Mouse (Mus musculus) erythroblast, adult 5-6 weeks (primary cell): ENCODE data around the gene Fbxw25. TPM values are rescaled to one million over a fixed set of nuclear protein-coding genes. Genes with fewer than 3 reads are reported as not detected.
"Not testable (repeated sequence)": the region's sequence is repeated elsewhere in the genome, so short reads cannot be mapped to it uniquely, and the experiment has no call there.

Experiments
- ATAC-seq: replicated peaks from 2 replicates; pipeline ENCODE4 v1.8.0; 2016; ENCODE audit warnings: moderate number of reproducible peaks, mild to moderate bottlenecking, moderate TSS enrichment, inconsistent platforms; ENCODE audit not compliant: poor library complexity, low FRiP score, severe bottlenecking
- total RNA-seq, 2 experiments: library from RNA; stranded (forward) in 1 of 2; stranded (reverse) in 1 of 2; fragments of 150-400 nt in 1 of 2; fragments of 200-764, 138-1000 nt in 1 of 2; gene quantifications; 2 replicates each; pipeline versions ENCODE4 v1.2.3 to v1.2.4; 2015 to 2017; ENCODE audit warnings: low replicate concordance in 2 of 2

Fbxw25 gene
- total RNA-seq (2015; ENCODE audit: low replicate concordance) (not detected in 2 replicates), total RNA-seq (2017; ENCODE audit: low replicate concordance) (not detected in 2 replicates)

DNA sequence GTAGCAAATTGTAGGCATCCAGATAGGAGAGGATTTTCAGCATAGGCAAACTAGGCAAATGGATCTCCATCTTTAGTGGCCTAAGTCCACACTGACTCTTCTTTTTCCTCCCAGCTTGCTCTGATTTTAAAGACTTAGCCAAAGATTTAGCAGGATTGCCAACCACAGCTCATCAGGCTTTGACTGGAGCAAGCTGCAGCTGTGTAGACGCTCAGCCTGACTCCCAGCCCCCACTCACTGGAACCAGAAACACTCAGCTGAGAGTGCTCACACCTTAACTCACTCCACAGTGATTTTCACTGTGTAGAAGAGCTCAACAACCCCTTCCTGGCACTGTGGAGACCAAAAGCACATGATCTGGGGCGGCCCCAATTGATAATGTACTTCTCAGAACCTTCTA, at the start of gene Fbxw25:
Gene Fbxw25 (minus strand): TSS at position 101 of the 400 bp plus-strand sequence.
- ATAC-seq: not testable (repeated sequence)

DNA sequence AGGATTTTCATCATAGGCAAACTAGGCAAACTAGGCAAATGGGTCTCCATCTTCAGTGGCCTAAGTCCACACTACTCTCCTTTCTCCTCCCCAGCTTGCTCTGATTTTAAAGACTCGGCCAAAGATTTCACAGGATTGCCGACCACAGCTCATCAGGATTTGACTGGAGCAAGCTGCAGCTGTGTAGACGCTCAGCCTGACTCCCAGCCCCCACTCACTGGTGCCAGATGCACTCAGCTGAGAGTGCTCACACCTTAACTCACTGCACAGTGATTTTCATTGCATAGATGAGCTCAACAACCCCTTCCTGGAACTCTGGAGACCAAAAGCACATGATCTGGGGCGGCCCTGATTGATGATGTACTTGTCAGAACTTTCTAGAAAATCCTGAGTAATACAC, 38.1 kb upstream of the Fbxw25 start, which contains the start of gene Fbxw18:
Gene Fbxw18 (minus strand): TSS at position 101 of the 400 bp plus-strand sequence.
- ATAC-seq: not testable (repeated sequence)

DNA sequence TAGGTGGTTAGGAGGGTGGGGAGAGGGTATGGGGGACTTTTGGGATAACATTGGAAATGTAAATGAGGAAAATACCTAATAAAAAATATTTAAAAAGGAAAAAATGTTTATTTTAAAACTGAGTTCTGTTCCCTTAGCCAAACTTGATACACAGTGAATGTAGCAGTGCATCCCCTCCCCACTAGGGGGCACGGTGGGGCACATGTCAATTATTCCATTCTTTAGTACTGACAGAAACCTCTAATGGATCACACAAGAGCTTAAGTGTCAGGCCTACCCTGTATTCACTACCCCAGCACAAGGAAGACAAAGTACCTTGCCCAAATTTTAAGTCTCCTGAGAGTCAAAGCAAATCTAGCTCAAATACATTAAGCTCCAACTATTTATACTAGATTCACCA, 20.8 kb upstream of the Fbxw25 start:
- no peak; the same call in 1 of the 2 replicates for ATAC-seq

DNA sequence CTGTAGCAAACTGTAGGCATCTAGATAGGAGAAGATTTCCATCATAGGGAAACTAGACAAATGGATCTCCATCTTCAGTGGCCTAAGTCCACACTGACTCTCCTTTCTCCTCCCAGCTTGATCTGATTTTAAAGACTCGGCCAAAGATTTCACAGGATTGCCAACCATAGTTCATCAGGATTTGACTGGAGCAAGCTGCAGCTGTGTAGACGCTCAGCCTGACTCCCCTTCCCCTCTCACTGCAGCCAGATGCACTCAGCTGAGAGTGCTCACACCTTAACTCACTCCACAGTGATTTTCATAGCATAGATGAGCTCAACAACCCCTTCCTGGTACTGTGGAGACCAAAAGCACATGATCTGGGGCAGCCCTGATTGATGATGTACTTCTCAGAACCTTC, 38.5 kb downstream of the Fbxw25 start, which contains the start of gene Fbxw24:
Gene Fbxw24 (minus strand): TSS at position 101 of the 400 bp plus-strand sequence.
- ATAC-seq: not testable (repeated sequence)

DNA sequence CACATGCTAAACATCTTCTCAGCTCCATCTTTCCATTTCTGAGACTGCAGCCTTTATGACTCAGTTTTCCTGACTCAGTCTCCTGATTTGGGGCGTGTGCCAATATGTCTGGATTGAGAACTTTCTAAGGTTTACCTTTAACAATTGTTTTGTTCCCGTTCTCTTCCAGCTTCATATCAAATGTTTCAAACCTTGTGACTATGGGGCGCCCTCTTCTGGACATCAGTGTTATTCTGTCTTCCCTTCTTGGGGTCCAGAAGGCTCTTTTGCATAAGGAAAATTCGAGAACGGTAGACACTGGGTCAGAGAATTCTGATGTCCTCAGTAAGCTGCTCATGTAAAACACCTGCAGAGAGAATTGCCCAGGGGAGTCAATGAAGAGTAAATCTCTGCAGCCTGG, 57.6 kb downstream of the Fbxw25 start:
- ATAC-seq: not testable (repeated sequence)

DNA sequence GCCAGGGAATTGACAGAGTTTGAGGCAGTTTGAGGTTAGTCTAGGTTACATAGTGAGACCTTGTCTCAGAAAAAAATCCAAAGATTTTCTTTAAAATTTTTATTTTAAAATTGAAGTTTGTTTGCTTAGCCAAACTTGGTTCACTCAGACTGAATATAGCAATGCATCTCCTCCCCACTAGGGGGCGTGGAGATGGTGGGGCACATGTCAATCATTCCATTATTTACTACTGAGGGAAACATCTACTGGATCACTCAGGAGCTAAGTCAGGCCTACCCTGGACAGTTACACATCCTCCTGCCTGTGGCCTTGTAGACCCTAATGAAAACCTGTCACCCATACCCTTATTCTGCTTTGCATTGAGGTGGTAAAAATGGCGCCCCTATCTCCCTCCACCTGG, 62.3 kb downstream of the Fbxw25 start:
- ATAC-seq: not testable (repeated sequence)

DNA sequence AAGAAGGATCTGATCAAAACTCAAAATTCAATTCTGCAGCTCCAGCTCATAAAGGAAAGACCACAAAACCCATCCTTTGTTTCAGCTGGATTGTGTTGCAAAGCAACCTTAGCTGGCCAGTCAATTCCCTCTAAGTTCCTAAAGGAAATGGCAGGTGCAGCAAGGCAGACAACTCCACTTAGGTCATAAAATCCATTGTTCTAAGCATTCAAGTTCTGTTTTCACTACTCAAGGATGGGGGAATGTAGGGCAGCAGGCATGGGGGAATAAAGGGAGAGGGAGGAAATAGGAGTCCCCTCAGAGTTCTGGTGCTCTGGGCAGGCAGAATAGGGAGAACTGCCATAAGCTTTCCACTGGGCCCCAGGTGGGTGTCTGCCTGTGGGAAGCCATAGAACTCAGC, 67.2 kb downstream of the Fbxw25 start:
- no peak for ATAC-seq

Other genes starting within 250 kb of the Fbxw25 start
- gene Fbxw16, start 215.5 kb downstream of the Fbxw25 start, total RNA-seq (2015; ENCODE audit: low replicate concordance): not detected in 2 replicates
- not detected in 2 replicates for gene Fbxw16, start 215.5 kb downstream of the Fbxw25 start, total RNA-seq (2017; ENCODE audit: low replicate concordance)
- gene Fbxw19, start 168.8 kb downstream of the Fbxw25 start, total RNA-seq (2015; ENCODE audit: low replicate concordance): not detected in 2 replicates
- gene Fbxw19, start 168.8 kb downstream of the Fbxw25 start, total RNA-seq (2017; ENCODE audit: low replicate concordance): not detected in 2 replicates
- not detected in 2 replicates for gene Fbxw15, start 96.4 kb downstream of the Fbxw25 start, total RNA-seq (2015; ENCODE audit: low replicate concordance)
- gene Fbxw15, start 96.4 kb downstream of the Fbxw25 start, total RNA-seq (2017; ENCODE audit: low replicate concordance): not detected in 2 replicates
- not detected in 2 replicates for gene Fbxw24, start 38.6 kb downstream of the Fbxw25 start, total RNA-seq (2015; ENCODE audit: low replicate concordance)
- gene Fbxw24, start 38.6 kb downstream of the Fbxw25 start, total RNA-seq (2017; ENCODE audit: low replicate concordance): not detected in 2 replicates
- gene Fbxw18, start 38.0 kb upstream of the Fbxw25 start, total RNA-seq (2015; ENCODE audit: low replicate concordance): not detected in 2 replicates
- not detected in 2 replicates for gene Fbxw18, start 38.0 kb upstream of the Fbxw25 start, total RNA-seq (2017; ENCODE audit: low replicate concordance)
- gene Fbxw26, start 81.4 kb upstream of the Fbxw25 start, total RNA-seq (2015; ENCODE audit: low replicate concordance): not detected in 2 replicates
- not detected in 2 replicates for gene Fbxw26, start 81.4 kb upstream of the Fbxw25 start, total RNA-seq (2017; ENCODE audit: low replicate concordance)
- not detected in 2 replicates for gene Fbxw27, start 126.0 kb upstream of the Fbxw25 start, total RNA-seq (2015; ENCODE audit: low replicate concordance)
- not detected in 2 replicates for gene Fbxw27, start 126.0 kb upstream of the Fbxw25 start, total RNA-seq (2017; ENCODE audit: low replicate concordance)
- not detected in 2 replicates for gene Spink8, start 147.6 kb upstream of the Fbxw25 start, total RNA-seq (2015; ENCODE audit: low replicate concordance)
- not detected in 2 replicates for gene Spink8, start 147.6 kb upstream of the Fbxw25 start, total RNA-seq (2017; ENCODE audit: low replicate concordance)
- 14.4 and 17.6 TPM in 2 replicates for gene Nme6, start 168.1 kb upstream of the Fbxw25 start, total RNA-seq (2015; ENCODE audit: low replicate concordance)
- 5.6 and 13.3 TPM in 2 replicates for gene Nme6, start 168.1 kb upstream of the Fbxw25 start, total RNA-seq (2017; ENCODE audit: low replicate concordance)
- 1,587 and 1,606 TPM in 2 replicates for gene Camp, start 185.0 kb upstream of the Fbxw25 start, total RNA-seq (2015; ENCODE audit: low replicate concordance)
- 742 and 898 TPM in 2 replicates for gene Camp, start 185.0 kb upstream of the Fbxw25 start, total RNA-seq (2017; ENCODE audit: low replicate concordance)
- 10.0 and 11.1 TPM in 2 replicates for gene Cdc25a, start 210.9 kb upstream of the Fbxw25 start, total RNA-seq (2015; ENCODE audit: low replicate concordance)
- gene Cdc25a, start 210.9 kb upstream of the Fbxw25 start, total RNA-seq (2017; ENCODE audit: low replicate concordance): 13.5 and 15.8 TPM in 2 replicates